Mouse (Mus musculus) bone marrow macrophage, adult 2 months (primary cell): ENCODE data around the gene Ppp6r3. TPM values are rescaled to one million over a fixed set of nuclear protein-coding genes. Genes with fewer than 3 reads are reported as not detected.

Source experiments
- H3K27ac ChIP-seq: 2 replicates; pipeline ENCODE4 v1.5.1; 2012; ENCODE audit warnings: low read depth, low read length; ENCODE audit not compliant: insufficient read depth
- H3K4me1 ChIP-seq: 2 replicates; pipeline ENCODE4 v1.6.1; 2012; ENCODE audit warnings: low read length; ENCODE audit not compliant: control insufficient read depth, insufficient read depth
- H3K4me3 ChIP-seq: 2 replicates; pipeline ENCODE4 v1.5.1; 2012; ENCODE audit warnings: mild to moderate bottlenecking, low read length, moderate library complexity; ENCODE audit not compliant: insufficient read depth
- CTCF ChIP-seq: IDR thresholded peaks from 2 replicates; pipeline ENCODE4 v1.5.1; 2012; ENCODE audit warnings: low read depth, mild to moderate bottlenecking, low read length, moderate library complexity
- POLR2A ChIP-seq: IDR thresholded peaks from 2 replicates; pipeline ENCODE4 v1.6.1; 2012; ENCODE audit warnings: mild to moderate bottlenecking, low read depth, low read length, borderline replicate concordance
- polyA plus RNA-seq: library from polyadenylated mRNA; stranded (reverse); fragments of >200 nt; gene quantifications from 2 replicates; pipeline ENCODE4 v1.2.4, GENCODE M21; 2012; ENCODE audit not compliant: missing spikeins, insufficient read depth, insufficient read length

Ppp6r3 gene
- polyA plus RNA-seq, 1 experiment, result 56.1 TPM

GRCm38 (mm10) chr19:3471218-3471617 lies 104.3 kb downstream of the Ppp6r3 start:
- peaks cover 9% of the 10 kb centered on the region for H3K4me1 ChIP-seq
- no peak for TF ChIP-seq CTCF
- no peak for TF ChIP-seq POLR2A
- no peak overlapping the region for H3K4me3 ChIP-seq
- H3K27ac ChIP-seq, result 0 out of 2 replicates have a peak overlapping the region, but pooled peaks have one; percentile 38

DNA sequence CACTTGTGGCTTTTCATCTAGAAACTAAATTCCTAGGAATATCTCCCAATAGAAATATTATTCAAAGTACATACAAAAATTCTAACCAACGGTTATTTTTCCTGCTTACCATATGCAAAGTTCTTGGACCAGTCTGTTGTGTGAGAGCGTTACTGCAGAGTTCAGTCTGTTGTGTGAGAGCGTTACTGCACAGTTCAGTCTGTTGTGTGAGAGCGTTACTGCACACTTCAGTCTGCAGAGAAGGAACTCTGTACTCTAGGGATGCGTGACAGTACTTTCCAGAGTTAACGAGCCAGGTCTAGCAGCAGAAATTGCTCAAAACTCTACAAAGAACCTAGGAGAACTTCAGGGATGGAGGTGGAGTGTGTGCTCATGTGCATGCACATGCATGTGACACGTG lies 108.0 kb downstream of the Ppp6r3 start:
- Histone ChIP-seq H3K27ac (no peak overlapping the region), H3K4me3 (no peak overlapping the region), H3K4me1 (peaks cover 9% of the 10 kb centered on the region)
- no peak for TF ChIP-seq POLR2A
- TF ChIP-seq CTCF, result no peak

GRCm38 (mm10) chr19:3459986-3460385 lies 115.6 kb downstream of the Ppp6r3 start:
- Histone ChIP-seq H3K4me3 (no peak overlapping the region), H3K4me1 (no peaks in the 10 kb centered on the region), H3K27ac (no peak overlapping the region)
- no peak for TF ChIP-seq POLR2A
- TF ChIP-seq CTCF, result no peak

DNA sequence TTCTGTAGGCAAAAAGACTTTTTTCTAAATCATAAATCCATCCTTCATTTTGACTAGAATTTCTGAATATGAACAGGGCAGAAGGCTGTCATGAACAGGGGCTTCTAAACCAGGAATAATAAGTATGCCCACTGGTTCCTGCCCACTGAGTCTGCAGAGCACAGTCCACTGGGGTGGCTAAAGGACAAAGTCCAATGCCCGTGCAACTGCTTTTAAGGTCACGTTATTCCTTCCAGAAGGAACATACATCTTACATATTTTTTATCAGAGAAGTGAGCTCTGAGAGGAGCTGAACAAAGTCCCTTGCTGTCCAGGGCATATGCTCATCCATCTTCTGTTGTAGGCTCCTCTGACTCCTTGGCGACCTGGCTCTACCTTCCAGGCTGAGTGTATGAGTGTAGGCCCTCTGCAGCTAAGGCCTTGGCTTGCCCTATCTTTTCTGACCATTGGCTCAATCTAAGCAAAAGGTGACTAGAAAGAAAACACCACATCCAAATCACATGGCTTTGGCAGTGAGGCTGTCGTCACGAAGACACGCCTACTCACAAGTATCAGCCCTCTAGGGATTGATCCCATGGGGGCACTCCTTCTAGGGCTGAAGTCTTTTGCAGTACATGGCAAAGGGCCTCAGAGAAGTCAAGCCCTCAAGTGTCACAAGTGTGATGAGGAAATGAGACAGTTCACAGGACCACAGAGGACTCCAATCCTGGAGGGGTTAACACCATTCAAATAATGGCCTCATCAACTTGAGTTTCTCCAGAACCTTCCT lies 117.0 kb downstream of the Ppp6r3 start:
- Histone ChIP-seq H3K4me3 (no peak overlapping the region), H3K4me1 (no peaks in the 10 kb centered on the region), H3K27ac (no peak overlapping the region)
- TF ChIP-seq POLR2A (no peak), CTCF (no peak)

- Histone ChIP-seq H3K4me1 (no peaks in the 10 kb centered on the region), H3K27ac (no peak overlapping the region), H3K4me3 (no peak overlapping the region)
- TF ChIP-seq CTCF, result no peak
- no peak for TF ChIP-seq POLR2A
Observed at GRCm38 (mm10) chr19:3457700-3458099, 117.8 kb downstream of the Ppp6r3 start.

GRCm38 (mm10) chr19:3451649-3452048 lies 123.9 kb downstream of the Ppp6r3 start:
- Histone ChIP-seq H3K4me3 (no peak overlapping the region), H3K4me1 (peaks cover 5% of the 10 kb centered on the region; the same call in 1 of the 2 replicates), H3K27ac (no peak overlapping the region)
- no peak for TF ChIP-seq POLR2A
- TF ChIP-seq CTCF, result no peak

- Histone ChIP-seq H3K27ac (no peak overlapping the region), H3K4me1 (peaks cover 5% of the 10 kb centered on the region; the same call in 1 of the 2 replicates), H3K4me3 (no peak overlapping the region)
- TF ChIP-seq POLR2A (no peak), CTCF (peak; percentile 65)
Observed at GRCm38 (mm10) chr19:3451170-3451569, 124.4 kb downstream of the Ppp6r3 start.

DNA sequence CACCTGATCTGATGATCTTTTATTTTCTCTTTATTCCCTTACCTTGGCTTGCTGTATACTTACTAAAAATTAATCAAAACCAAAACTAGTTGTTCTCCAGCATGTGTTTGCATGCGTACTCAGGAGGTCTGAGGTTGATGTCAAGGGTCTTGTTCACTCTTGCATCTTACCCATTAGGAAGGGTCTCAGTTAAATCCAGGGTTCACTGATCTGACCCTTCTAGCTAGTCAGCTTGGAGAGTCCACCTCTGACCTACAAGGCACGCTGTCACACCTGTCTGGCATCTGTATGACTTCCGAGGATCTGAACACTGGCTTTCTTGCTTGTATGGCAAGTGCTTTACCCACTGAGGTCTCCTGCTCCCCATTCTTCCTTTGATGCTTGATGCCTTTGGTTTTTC lies 124.8 kb downstream of the Ppp6r3 start:
- H3K4me3 ChIP-seq, result no peak overlapping the region
- TF ChIP-seq POLR2A, result no peak
- no peak for TF ChIP-seq CTCF
- H3K4me1 ChIP-seq, result peaks cover 5% of the 10 kb centered on the region; the same call in 1 of the 2 replicates
- H3K27ac ChIP-seq, result no peak overlapping the region

GRCm38 (mm10) chr19:3449248-3449647 lies 126.3 kb downstream of the Ppp6r3 start:
- H3K4me3 ChIP-seq, result no peak overlapping the region

GRCm38 (mm10) chr19:3447348-3447747 lies 128.2 kb downstream of the Ppp6r3 start:
- Histone ChIP-seq H3K4me3 (no peak overlapping the region), H3K4me1 (peaks cover 5% of the 10 kb centered on the region; the same call in 1 of the 2 replicates), H3K27ac (no peak overlapping the region)
- no peak for TF ChIP-seq POLR2A
- TF ChIP-seq CTCF, result no peak

More at GRCm38 (mm10) chr19:3449248-3449647, 126.3 kb downstream of the Ppp6r3 start:
- peaks cover 5% of the 10 kb centered on the region; the same call in 1 of the 2 replicates for H3K4me1 ChIP-seq
- H3K27ac ChIP-seq, result no peak overlapping the region
- TF ChIP-seq CTCF, result no peak
- no peak for TF ChIP-seq POLR2A
